Mouse (Mus musculus): Measurements from ENCODE around the gene Tbk1. TPM values are rescaled to one million over a fixed set of nuclear protein-coding genes. Genes with fewer than 3 reads are reported as not detected.

The Tbk1 gene
- polyA plus RNA-seq, 1 experiment, result 39.0 TPM

- H3K27ac ChIP-seq (ENCODE audit: insufficient read depth, low read length), result no peak overlapping the region
- H3K4me1 ChIP-seq (ENCODE audit: control insufficient read depth, insufficient read depth, low read length), result no peaks in the 10 kb centered on the region; the same call in 1 of the 2 replicates
- no peak for TF ChIP-seq CTCF (IDR thresholded peaks at IDR 0.05; ENCODE audit: borderline replicate concordance, insufficient read depth, low read length)
- TF ChIP-seq POLR2A (IDR thresholded peaks at IDR 0.05; ENCODE audit: low read depth, low read length), result no peak
- H3K4me3 ChIP-seq (ENCODE audit: insufficient read depth, low read length), result no peak overlapping the region
Measured at GRCm38 (mm10) chr10:121622431-121622830, 35.8 kb upstream of the Tbk1 start.

- H3K27ac ChIP-seq (ENCODE audit: insufficient read depth, low read length), result no peak overlapping the region
- TF ChIP-seq CTCF (IDR thresholded peaks at IDR 0.05; ENCODE audit: borderline replicate concordance, insufficient read depth, low read length) (no peak), POLR2A (IDR thresholded peaks at IDR 0.05; ENCODE audit: low read depth, low read length) (no peak)
Measured at GRCm38 (mm10) chr10:121615935-121616334, 29.3 kb upstream of the Tbk1 start.

GRCm38 (mm10) chr10:121615146-121615870 lies 28.7 kb upstream of the Tbk1 start:
- TF ChIP-seq CTCF (IDR thresholded peaks at IDR 0.05; ENCODE audit: borderline replicate concordance, insufficient read depth, low read length) (no peak), POLR2A (IDR thresholded peaks at IDR 0.05; ENCODE audit: low read depth, low read length) (no peak)
- no peak overlapping the region for H3K27ac ChIP-seq (ENCODE audit: insufficient read depth, low read length)

More at GRCm38 (mm10) chr10:121615935-121616334, 29.3 kb upstream of the Tbk1 start:
- no peak overlapping the region for H3K4me3 ChIP-seq (ENCODE audit: insufficient read depth, low read length)
- no peaks in the 10 kb centered on the region for H3K4me1 ChIP-seq (ENCODE audit: control insufficient read depth, insufficient read depth, low read length)

GRCm38 (mm10) chr10:121613570-121613969 lies 27.0 kb upstream of the Tbk1 start:
- no peak for TF ChIP-seq POLR2A (IDR thresholded peaks at IDR 0.05; ENCODE audit: low read depth, low read length)
- TF ChIP-seq CTCF (IDR thresholded peaks at IDR 0.05; ENCODE audit: borderline replicate concordance, insufficient read depth, low read length), result no peak

More at GRCm38 (mm10) chr10:121615146-121615870, 28.7 kb upstream of the Tbk1 start:
- H3K4me1 ChIP-seq (ENCODE audit: control insufficient read depth, insufficient read depth, low read length), result no peaks in the 10 kb centered on the region
- no peak overlapping the region for H3K4me3 ChIP-seq (ENCODE audit: insufficient read depth, low read length)

GRCm38 (mm10) chr10:121612448-121612847 lies 25.9 kb upstream of the Tbk1 start:
- Histone ChIP-seq H3K4me1 (ENCODE audit: control insufficient read depth, insufficient read depth, low read length) (no peaks in the 10 kb centered on the region), H3K27ac (ENCODE audit: insufficient read depth, low read length) (no peak overlapping the region), H3K4me3 (ENCODE audit: insufficient read depth, low read length) (no peak overlapping the region)
- TF ChIP-seq POLR2A (IDR thresholded peaks at IDR 0.05; ENCODE audit: low read depth, low read length) (no peak), CTCF (IDR thresholded peaks at IDR 0.05; ENCODE audit: borderline replicate concordance, insufficient read depth, low read length) (no peak)

More at GRCm38 (mm10) chr10:121613570-121613969, 27.0 kb upstream of the Tbk1 start:
- no peaks in the 10 kb centered on the region for H3K4me1 ChIP-seq (ENCODE audit: control insufficient read depth, insufficient read depth, low read length)
- H3K27ac ChIP-seq (ENCODE audit: insufficient read depth, low read length), result no peak overlapping the region
- H3K4me3 ChIP-seq (ENCODE audit: insufficient read depth, low read length), result no peak overlapping the region

GRCm38 (mm10) chr10:121611587-121611986 lies 25.0 kb upstream of the Tbk1 start:
- TF ChIP-seq POLR2A (IDR thresholded peaks at IDR 0.05; ENCODE audit: low read depth, low read length) (no peak), CTCF (IDR thresholded peaks at IDR 0.05; ENCODE audit: borderline replicate concordance, insufficient read depth, low read length) (no peak)
- Histone ChIP-seq H3K27ac (ENCODE audit: insufficient read depth, low read length) (no peak overlapping the region), H3K4me1 (ENCODE audit: control insufficient read depth, insufficient read depth, low read length) (no peaks in the 10 kb centered on the region), H3K4me3 (ENCODE audit: insufficient read depth, low read length) (no peak overlapping the region)

GRCm38 (mm10) chr10:121608177-121608576 lies 21.6 kb upstream of the Tbk1 start:
- no peak for TF ChIP-seq POLR2A (IDR thresholded peaks at IDR 0.05; ENCODE audit: low read depth, low read length)
- no peak for TF ChIP-seq CTCF (IDR thresholded peaks at IDR 0.05; ENCODE audit: borderline replicate concordance, insufficient read depth, low read length)

GRCm38 (mm10) chr10:121604632-121605344 lies 18.2 kb upstream of the Tbk1 start:
- Histone ChIP-seq H3K4me3 (ENCODE audit: insufficient read depth, low read length) (no peak overlapping the region), H3K27ac (ENCODE audit: insufficient read depth, low read length) (no peak overlapping the region), H3K4me1 (ENCODE audit: control insufficient read depth, insufficient read depth, low read length) (no peaks in the 10 kb centered on the region)
- TF ChIP-seq POLR2A (IDR thresholded peaks at IDR 0.05; ENCODE audit: low read depth, low read length), result no peak
- TF ChIP-seq CTCF (IDR thresholded peaks at IDR 0.05; ENCODE audit: borderline replicate concordance, insufficient read depth, low read length), result peak; percentile 33; the same call in 1 of the 2 replicates

More at GRCm38 (mm10) chr10:121608177-121608576, 21.6 kb upstream of the Tbk1 start:
- Histone ChIP-seq H3K27ac (ENCODE audit: insufficient read depth, low read length) (no peak overlapping the region), H3K4me3 (ENCODE audit: insufficient read depth, low read length) (no peak overlapping the region), H3K4me1 (ENCODE audit: control insufficient read depth, insufficient read depth, low read length) (no peaks in the 10 kb centered on the region)

GRCm38 (mm10) chr10:121603556-121603955 lies 17.0 kb upstream of the Tbk1 start:
- H3K4me1 ChIP-seq (ENCODE audit: control insufficient read depth, insufficient read depth, low read length), result no peaks in the 10 kb centered on the region
- H3K4me3 ChIP-seq (ENCODE audit: insufficient read depth, low read length), result no peak overlapping the region
- H3K27ac ChIP-seq (ENCODE audit: insufficient read depth, low read length), result no peak overlapping the region
- TF ChIP-seq CTCF (IDR thresholded peaks at IDR 0.05; ENCODE audit: borderline replicate concordance, insufficient read depth, low read length) (no peak), POLR2A (IDR thresholded peaks at IDR 0.05; ENCODE audit: low read depth, low read length) (no peak)

- no peak overlapping the region for H3K27ac ChIP-seq (ENCODE audit: insufficient read depth, low read length)
- TF ChIP-seq CTCF (IDR thresholded peaks at IDR 0.05; ENCODE audit: borderline replicate concordance, insufficient read depth, low read length) (no peak), POLR2A (IDR thresholded peaks at IDR 0.05; ENCODE audit: low read depth, low read length) (no peak)
- H3K4me3 ChIP-seq (ENCODE audit: insufficient read depth, low read length), result no peak overlapping the region
- no peaks in the 10 kb centered on the region for H3K4me1 ChIP-seq (ENCODE audit: control insufficient read depth, insufficient read depth, low read length)
Measured at GRCm38 (mm10) chr10:121601272-121601671, 14.7 kb upstream of the Tbk1 start.

All from embryonic fibroblast, embryonic 13.5 days (primary cell).